Mouse (Mus musculus): Measurements from ENCODE around the gene 4632433K11Rik. TPM values are rescaled to one million over a fixed set of nuclear protein-coding genes. Genes with fewer than 3 reads are reported as not detected.

The 4632433K11Rik gene
- polyA plus RNA-seq, 1 experiment from 2014 or later, result not detected

DNA sequence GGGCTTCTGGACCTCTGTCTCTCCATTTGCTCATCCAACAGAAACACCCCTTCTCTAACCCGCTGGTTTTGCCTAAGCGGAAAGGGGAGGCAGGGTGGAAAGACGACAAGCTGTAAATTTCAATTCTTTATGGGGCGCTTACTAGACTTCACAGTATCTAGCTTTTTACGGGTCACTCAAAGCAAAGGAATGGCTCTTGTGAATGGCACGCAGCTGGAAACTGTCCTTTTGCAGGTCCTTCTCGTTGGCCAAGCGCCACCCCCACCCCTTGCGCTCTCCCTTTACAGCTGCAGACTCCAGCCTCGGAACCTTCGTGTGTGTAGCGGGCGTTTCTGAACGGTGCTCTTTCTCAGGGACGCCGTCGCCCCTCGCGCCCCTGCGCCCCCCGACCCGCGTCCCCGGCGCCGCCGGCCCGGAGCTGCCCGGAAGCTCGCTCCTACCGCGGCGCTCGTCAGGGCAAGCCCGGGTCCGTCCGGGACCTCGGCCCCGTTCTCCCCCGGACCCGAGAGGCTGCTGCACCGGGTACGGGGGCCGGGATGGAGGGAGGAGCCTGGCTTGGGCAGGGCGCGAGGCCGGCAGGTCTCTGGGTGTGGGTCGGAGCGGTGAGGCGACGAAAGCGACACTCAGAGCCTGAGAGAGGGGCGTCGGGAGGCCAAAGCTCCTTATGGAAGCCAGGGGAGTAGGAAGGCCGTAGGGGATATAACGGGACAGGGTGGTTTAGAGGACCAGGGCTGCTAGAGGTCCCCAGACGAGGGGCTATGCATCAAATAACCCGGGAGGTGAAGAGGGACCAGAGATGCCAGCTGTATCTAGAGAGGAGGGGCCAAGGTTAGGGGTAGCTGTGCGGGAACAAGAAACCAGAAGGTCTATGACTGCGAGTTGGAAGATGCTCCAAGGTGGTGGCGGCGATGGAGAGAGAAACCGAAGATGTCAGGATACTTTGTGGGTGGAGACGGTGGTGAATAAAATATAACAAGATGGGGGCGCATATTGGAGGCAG, 17.6 kb downstream of the 4632433K11Rik start, which contains the start of gene Zfp580:
Zfp580 (plus strand) TSS at position 346 of the 1,000 bp plus-strand sequence.
- WGBS, result under 1% methylated on average over 65 of the region's 65 CpGs
- peak within 1 kb of the TSS; percentile 65 for H3K27ac ChIP-seq (ENCODE audit: low read length)
- H3K4me3 ChIP-seq (ENCODE audit: low read length), result peak within 1 kb of the TSS; percentile 73
- H3K4me1 ChIP-seq (replicated peaks; ENCODE audit: control insufficient read depth, insufficient read depth, low read length), result peaks cover 22% of the 10 kb centered on the region
- H3K36me3 ChIP-seq (ENCODE audit: control insufficient read depth, insufficient read depth, low read length), result no peaks in the 10 kb centered on the region
- peaks cover 48% of the 10 kb centered on the region for H3K27me3 ChIP-seq (ENCODE audit: control insufficient read depth, insufficient read depth, low read depth, low read length)
- ATAC-seq (ENCODE audit: low read depth), result peak; percentile 90
- H3K9ac ChIP-seq (ENCODE audit: low read length), result peak within 1 kb of the TSS; percentile 86
- H3K4me2 ChIP-seq (ENCODE audit: low read depth, low read length), result peak within 1 kb of the TSS; percentile 82
- H3K9me3 ChIP-seq (ENCODE audit: control insufficient read depth, low read length), result no peaks in the 10 kb centered on the region

GRCm38 (mm10) chr7:5052438-5052837, 18.5 kb downstream of the 4632433K11Rik start:
- peak overlapping the region; percentile 82 for H3K4me2 ChIP-seq (ENCODE audit: low read depth, low read length)
- peak overlapping the region; percentile 73 for H3K4me3 ChIP-seq (ENCODE audit: low read length)
- no peaks in the 10 kb centered on the region for H3K9me3 ChIP-seq (ENCODE audit: control insufficient read depth, low read length)
- peaks cover 56% of the 10 kb centered on the region for H3K27me3 ChIP-seq (ENCODE audit: control insufficient read depth, insufficient read depth, low read depth, low read length)
- no peak overlapping the region for H3K27ac ChIP-seq (ENCODE audit: low read length)
- H3K4me1 ChIP-seq (replicated peaks; ENCODE audit: control insufficient read depth, insufficient read depth, low read length), result peaks cover 23% of the 10 kb centered on the region
- no peaks in the 10 kb centered on the region for H3K36me3 ChIP-seq (ENCODE audit: control insufficient read depth, insufficient read depth, low read length)
- ATAC-seq (ENCODE audit: low read depth), result no peak
- under 1% methylated on average over 12 of the region's 12 CpGs for WGBS
- H3K9ac ChIP-seq (ENCODE audit: low read length), result peak overlapping the region; percentile 86

- H3K9me3 ChIP-seq (ENCODE audit: control insufficient read depth, low read length), result no peaks in the 10 kb centered on the region
- peak overlapping the region; percentile 73 for H3K4me3 ChIP-seq (ENCODE audit: low read length)
- peak overlapping the region; percentile 86 for H3K9ac ChIP-seq (ENCODE audit: low read length)
- WGBS, result 5% methylated on average over 43 of the region's 45 CpGs
- H3K4me2 ChIP-seq (ENCODE audit: low read depth, low read length), result peak overlapping the region; percentile 82
- peaks cover 60% of the 10 kb centered on the region for H3K27me3 ChIP-seq (ENCODE audit: control insufficient read depth, insufficient read depth, low read depth, low read length)
- H3K36me3 ChIP-seq (ENCODE audit: control insufficient read depth, insufficient read depth, low read length), result no peaks in the 10 kb centered on the region
- no peak overlapping the region for H3K27ac ChIP-seq (ENCODE audit: low read length)
- no peak for ATAC-seq (ENCODE audit: low read depth)
- peaks cover 23% of the 10 kb centered on the region for H3K4me1 ChIP-seq (replicated peaks; ENCODE audit: control insufficient read depth, insufficient read depth, low read length)
These were observed 19.0 kb downstream of the 4632433K11Rik start for GRCm38 (mm10) chr7:5052931-5053343.

DNA sequence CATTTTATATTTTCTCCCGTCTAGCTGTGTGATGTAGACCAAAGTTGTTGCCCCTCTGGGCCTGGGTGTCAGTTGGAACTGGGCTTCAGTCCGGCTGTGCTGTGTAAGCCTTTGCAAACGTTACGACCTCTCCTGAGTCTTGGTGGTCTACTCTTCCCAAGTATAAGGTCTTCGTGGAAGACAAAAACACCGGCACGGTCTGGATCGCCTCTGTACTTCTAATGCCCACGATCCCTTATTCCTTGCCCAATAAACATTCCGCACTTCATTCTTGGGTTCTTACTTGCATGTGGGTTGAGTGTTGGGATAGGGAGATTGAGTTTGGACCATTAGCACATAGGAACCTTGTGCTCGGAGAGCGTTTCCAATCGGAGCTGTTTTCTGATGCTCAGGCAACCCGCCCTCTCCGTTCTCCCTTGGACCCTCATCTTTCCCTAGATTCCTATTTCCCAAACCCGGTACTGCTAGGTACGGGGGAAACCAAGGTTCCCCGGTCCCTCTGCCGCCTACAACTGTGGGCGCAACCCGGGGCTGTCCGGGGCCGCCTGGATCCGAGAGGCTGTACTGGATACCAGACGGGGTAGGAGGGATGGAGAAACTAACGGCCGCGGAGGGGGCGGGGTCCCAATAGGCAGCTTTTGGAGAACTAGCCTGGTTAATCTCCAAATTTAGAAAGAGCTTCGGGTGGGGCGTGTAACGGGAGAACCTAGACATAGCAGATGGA, 19.7 kb downstream of the 4632433K11Rik start:
- H3K9me3 ChIP-seq (ENCODE audit: control insufficient read depth, low read length), result no peaks in the 10 kb centered on the region

GRCm38 (mm10) chr7:5056651-5057263, 22.8 kb downstream of the 4632433K11Rik start:
- H3K4me3 ChIP-seq (ENCODE audit: low read length), result peak overlapping the region; percentile 45
- H3K27me3 ChIP-seq (ENCODE audit: control insufficient read depth, insufficient read depth, low read depth, low read length), result peaks cover 68% of the 10 kb centered on the region
- H3K9ac ChIP-seq (ENCODE audit: low read length), result peak overlapping the region; percentile 53
- peak overlapping the region; percentile 57 for H3K4me2 ChIP-seq (ENCODE audit: low read depth, low read length)
- 1% methylated on average over 55 of the region's 55 CpGs for WGBS
- H3K9me3 ChIP-seq (ENCODE audit: control insufficient read depth, low read length), result no peaks in the 10 kb centered on the region
- no peak for ATAC-seq (ENCODE audit: low read depth)
- no peaks in the 10 kb centered on the region for H3K36me3 ChIP-seq (ENCODE audit: control insufficient read depth, insufficient read depth, low read length)
- H3K27ac ChIP-seq (ENCODE audit: low read length), result no peak overlapping the region
- H3K4me1 ChIP-seq (replicated peaks; ENCODE audit: control insufficient read depth, insufficient read depth, low read length), result peaks cover 31% of the 10 kb centered on the region

More for the DNA sequence above, 19.7 kb downstream of the 4632433K11Rik start:
- H3K27ac ChIP-seq (ENCODE audit: low read length), result no peak overlapping the region
- no peak for ATAC-seq (ENCODE audit: low read depth)
- peaks cover 23% of the 10 kb centered on the region for H3K4me1 ChIP-seq (replicated peaks; ENCODE audit: control insufficient read depth, insufficient read depth, low read length)
- H3K4me2 ChIP-seq (ENCODE audit: low read depth, low read length), result peak overlapping the region; percentile 82
- H3K36me3 ChIP-seq (ENCODE audit: control insufficient read depth, insufficient read depth, low read length), result no peaks in the 10 kb centered on the region
- 11% methylated on average over 32 of the region's 32 CpGs for WGBS
- H3K27me3 ChIP-seq (ENCODE audit: control insufficient read depth, insufficient read depth, low read depth, low read length), result peaks cover 67% of the 10 kb centered on the region
- H3K9ac ChIP-seq (ENCODE audit: low read length), result peak overlapping the region; percentile 53
- H3K4me3 ChIP-seq (ENCODE audit: low read length), result peak overlapping the region; percentile 73

DNA sequence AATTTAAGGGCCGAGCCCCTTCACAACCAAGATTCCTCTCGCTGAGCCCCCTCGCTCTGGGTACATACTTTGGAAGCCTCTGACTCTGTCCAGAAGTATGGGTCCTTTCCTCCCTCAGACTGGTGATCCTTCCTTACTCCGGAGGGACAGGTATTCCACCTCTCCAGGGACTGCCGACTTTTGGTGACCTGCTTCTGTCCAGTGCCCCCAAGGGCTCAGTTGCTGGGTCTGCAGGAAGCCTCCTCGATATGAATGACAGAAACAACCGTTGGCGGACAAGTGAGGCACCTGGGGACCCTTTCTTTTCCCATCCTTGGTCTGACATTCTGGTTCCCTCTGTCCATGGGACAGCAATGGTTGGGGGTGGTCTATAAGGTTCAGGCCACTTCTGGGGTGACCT, 23.5 kb downstream of the 4632433K11Rik start:
- H3K27ac ChIP-seq (ENCODE audit: low read length), result no peak overlapping the region
- H3K36me3 ChIP-seq (ENCODE audit: control insufficient read depth, insufficient read depth, low read length), result no peaks in the 10 kb centered on the region
- peaks cover 25% of the 10 kb centered on the region for H3K4me1 ChIP-seq (replicated peaks; ENCODE audit: control insufficient read depth, insufficient read depth, low read length)
- peaks cover 61% of the 10 kb centered on the region for H3K27me3 ChIP-seq (ENCODE audit: control insufficient read depth, insufficient read depth, low read depth, low read length)
- H3K9ac ChIP-seq (ENCODE audit: low read length), result no peak overlapping the region
- H3K4me3 ChIP-seq (ENCODE audit: low read length), result no peak overlapping the region; the same call in 1 of the 2 replicates
- H3K9me3 ChIP-seq (ENCODE audit: control insufficient read depth, low read length), result no peaks in the 10 kb centered on the region
- H3K4me2 ChIP-seq (ENCODE audit: low read depth, low read length), result no peak overlapping the region
- WGBS, result 26% methylated on average over 8 of the region's 8 CpGs
- no peak for ATAC-seq (ENCODE audit: low read depth)

DNA sequence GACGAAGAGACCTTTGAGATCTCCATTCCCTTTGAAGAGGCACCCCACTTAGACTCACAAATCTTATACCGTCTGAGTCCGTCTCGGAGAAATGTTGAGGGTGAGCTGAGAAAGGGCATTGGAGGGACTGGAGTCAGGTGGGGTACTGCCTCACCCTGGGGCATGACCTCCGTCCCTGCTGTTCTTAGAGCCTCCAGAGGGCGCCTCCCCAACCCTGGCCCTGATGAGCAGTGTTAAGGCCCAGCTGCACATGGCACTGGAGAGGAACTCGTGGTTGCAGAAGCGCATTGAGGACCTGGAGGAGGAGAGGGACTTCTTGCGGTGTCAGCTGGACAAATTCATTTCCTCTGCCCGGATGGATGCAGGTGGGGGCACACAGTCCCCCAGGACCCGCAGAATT, 23.9 kb downstream of the 4632433K11Rik start:
- H3K4me3 ChIP-seq (ENCODE audit: low read length), result no peak overlapping the region

GRCm38 (mm10) chr7:5058631-5059030, 24.7 kb downstream of the 4632433K11Rik start:
- Histone ChIP-seq H3K4me2 (ENCODE audit: low read depth, low read length) (no peak overlapping the region), H3K4me3 (ENCODE audit: low read length) (no peak overlapping the region), H3K27me3 (ENCODE audit: control insufficient read depth, insufficient read depth, low read depth, low read length) (peaks cover 49% of the 10 kb centered on the region), H3K9me3 (ENCODE audit: control insufficient read depth, low read length) (no peaks in the 10 kb centered on the region), H3K36me3 (ENCODE audit: control insufficient read depth, insufficient read depth, low read length) (no peaks in the 10 kb centered on the region), H3K27ac (ENCODE audit: low read length) (no peak overlapping the region), H3K4me1 (replicated peaks; ENCODE audit: control insufficient read depth, insufficient read depth, low read length) (peaks cover 16% of the 10 kb centered on the region), H3K9ac (ENCODE audit: low read length) (no peak overlapping the region)
- WGBS, result 100% methylated on average over 1 of the region's 1 CpGs
- ATAC-seq (ENCODE audit: low read depth), result no peak

More for the DNA sequence above, 23.9 kb downstream of the 4632433K11Rik start:
- Histone ChIP-seq H3K27me3 (ENCODE audit: control insufficient read depth, insufficient read depth, low read depth, low read length) (peaks cover 57% of the 10 kb centered on the region), H3K9ac (ENCODE audit: low read length) (no peak overlapping the region), H3K4me1 (replicated peaks; ENCODE audit: control insufficient read depth, insufficient read depth, low read length) (peaks cover 20% of the 10 kb centered on the region), H3K4me2 (ENCODE audit: low read depth, low read length) (no peak overlapping the region), H3K36me3 (ENCODE audit: control insufficient read depth, insufficient read depth, low read length) (no peaks in the 10 kb centered on the region), H3K27ac (ENCODE audit: low read length) (no peak overlapping the region), H3K9me3 (ENCODE audit: control insufficient read depth, low read length) (no peaks in the 10 kb centered on the region)
- no peak for ATAC-seq (ENCODE audit: low read depth)
- 36% methylated on average over 11 of the region's 11 CpGs for WGBS
